Mouse (Mus musculus): ENCODE measurements at regions not wholly inside any gene's neighbourhood (a gene's known extent, or its start where the extent isn't known, plus 50 kb on each side); places are given as distances from the start of the nearest gene placed in this dataset.

DNA sequence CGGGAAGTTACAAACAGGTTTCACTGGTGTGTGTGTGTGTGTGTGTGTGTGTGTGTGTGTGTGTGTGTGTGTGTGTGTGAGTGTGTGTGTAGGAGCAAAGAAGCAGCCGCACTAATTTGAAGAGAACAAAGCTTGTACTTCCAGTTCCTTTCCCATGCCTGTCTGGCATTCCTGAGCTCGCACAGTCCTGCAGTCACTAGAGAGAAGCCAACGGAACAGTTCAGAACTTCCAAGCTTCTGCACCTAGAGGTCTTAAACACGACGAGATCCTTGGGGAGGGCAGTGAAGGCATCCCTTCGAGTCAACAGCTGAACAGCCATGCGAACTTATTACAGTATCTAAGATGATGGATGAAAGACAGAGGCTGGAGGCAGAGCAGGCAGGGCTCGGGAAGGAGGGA, 157.4 kb downstream of the Nrip1 start:
- peaks cover 54% of the 10 kb centered on the region for H3K9me3 ChIP-seq (replicated peaks; ENCODE audit: low read length)
- TF ChIP-seq E2F4 (IDR thresholded peaks at IDR 0.05; ENCODE audit: insufficient replicate concordance, low read depth, low read length) (no peak), JUND (conservative IDR thresholded peaks at IDR 0.05; ENCODE audit: low read depth, low read length) (no peak), TCF12 (IDR thresholded peaks at IDR 0.05; ENCODE audit: low read depth, low read length) (no peak), KAT2A (IDR thresholded peaks at IDR 0.05; ENCODE audit: insufficient replicate concordance, low read length) (no peak), SIN3A (IDR thresholded peaks at IDR 0.05; ENCODE audit: low read length) (no peak), ETS1 (conservative IDR thresholded peaks at IDR 0.05; ENCODE audit: low read depth, low read length) (no peak), GABPA (IDR thresholded peaks at IDR 0.05; ENCODE audit: insufficient replicate concordance, low read depth, low read length) (no peak), NELFE (IDR thresholded peaks at IDR 0.05; ENCODE audit: low read depth, low read length) (no peak), POLR2A (IDR thresholded peaks at IDR 0.05; ENCODE audit: low read depth, low read length) (no peak), NRF1 (IDR thresholded peaks at IDR 0.05; ENCODE audit: low read depth, low read length) (no peak), TBP (conservative IDR thresholded peaks at IDR 0.05; ENCODE audit: low read depth, low read length) (no peak), JUN (IDR thresholded peaks at IDR 0.05; ENCODE audit: insufficient read depth, low read depth, low read length) (no peak), POLR2AphosphoS2 (IDR thresholded peaks at IDR 0.05; ENCODE audit: low read depth, low read length) (no peak), HCFC1 (IDR thresholded peaks at IDR 0.05; ENCODE audit: low read depth, low read length) (no peak), PAX5 (IDR thresholded peaks at IDR 0.05; ENCODE audit: low read length) (no peak)
- H3K79me2 ChIP-seq (replicated peaks; ENCODE audit: control insufficient read depth, extremely low read depth, insufficient read depth, poor library complexity, severe bottlenecking), result no peaks in the 10 kb centered on the region
- no peak overlapping the region for H3K4me3 ChIP-seq (replicated peaks in 1 of 3; ENCODE audit: low read depth in 2 of 3, low read length in 2 of 3, poor library complexity in 1 of 3)
- H3K36me3 ChIP-seq (replicated peaks in 1 of 2; ENCODE audit: control insufficient read depth in 1 of 2, insufficient read depth in 1 of 2, low read length in 1 of 2), result no peaks in the 10 kb centered on the region
- H3K4me1 ChIP-seq (ENCODE audit: control insufficient read depth in 1 of 2, insufficient read depth in 2 of 2), result no peaks in the 10 kb centered on the region
- in situ Hi-C loops (cut with MboI; ENCODE audit: low pct_ligation_motif_present, low pct_unique_long_range_greater_than_20kb, low sequenced_read_pairs), result no loop called here
- no peak overlapping the region for H3K4me2 ChIP-seq (ENCODE audit: insufficient read depth, low read depth, poor library complexity, severe bottlenecking)
- H3K9ac ChIP-seq (ENCODE audit: insufficient read depth, low read depth), result no peak overlapping the region
- no peak for DNase-seq (ENCODE audit: extremely low read depth)
- H3K27me3 ChIP-seq (replicated peaks), result no peaks in the 10 kb centered on the region
- dilution Hi-C loops (cut with MboI; ENCODE audit: extremely low pct_ligation_motif_present, extremely low pct_unique_long_range_greater_than_20kb, low sequenced_read_pairs), result no loop called here
- no peak overlapping the region for H3K27ac ChIP-seq (ENCODE audit: insufficient read depth, low read depth)

DNA sequence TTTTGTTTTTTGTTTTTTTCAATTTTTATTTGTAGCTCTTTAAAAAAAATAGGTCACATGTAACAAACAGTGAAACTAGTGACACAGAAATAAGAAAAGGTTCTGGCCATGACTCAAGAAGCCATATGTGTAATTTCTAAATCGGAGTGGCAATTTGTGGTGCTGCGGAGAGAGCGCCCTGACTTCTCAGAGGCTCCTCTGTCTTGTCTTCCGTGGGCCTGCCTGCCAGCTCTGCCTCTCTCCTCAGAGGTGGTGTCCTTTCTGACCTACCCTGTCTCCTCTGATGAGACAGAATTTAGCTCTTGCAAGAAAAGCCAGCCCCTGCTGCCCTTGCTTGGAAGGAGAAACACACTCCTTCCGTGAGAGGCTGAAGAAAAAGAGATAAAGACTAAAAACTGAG, 158.1 kb downstream of the Nrip1 start:
- TF ChIP-seq MAZ (IDR thresholded peaks at IDR 0.05; ENCODE audit: low read depth, low read length), result no peak
- TF ChIP-seq NELFE (IDR thresholded peaks at IDR 0.05; ENCODE audit: low read depth, low read length), result no peak
- no peak for TF ChIP-seq MEF2A (IDR thresholded peaks at IDR 0.05; ENCODE audit: borderline replicate concordance, low read depth, low read length)
- TF ChIP-seq PAX5 (IDR thresholded peaks at IDR 0.05; ENCODE audit: low read length), result no peak
- TF ChIP-seq ZKSCAN1 (IDR thresholded peaks at IDR 0.05; ENCODE audit: borderline replicate concordance, low read depth, low read length), result no peak
- TF ChIP-seq IRF4 (IDR thresholded peaks at IDR 0.05; ENCODE audit: low read depth, low read length), result no peak
- H3K27ac ChIP-seq (ENCODE audit: insufficient read depth, low read depth), result no peak overlapping the region
- H3K4me2 ChIP-seq (ENCODE audit: insufficient read depth, low read depth, poor library complexity, severe bottlenecking), result no peak overlapping the region
- in situ Hi-C loops (cut with MboI; ENCODE audit: low pct_ligation_motif_present, low pct_unique_long_range_greater_than_20kb, low sequenced_read_pairs) (no loop called here), dilution Hi-C loops (cut with MboI; ENCODE audit: extremely low pct_ligation_motif_present, extremely low pct_unique_long_range_greater_than_20kb, low sequenced_read_pairs) (no loop called here)
- no peaks in the 10 kb centered on the region for H3K4me1 ChIP-seq (ENCODE audit: control insufficient read depth in 1 of 2, insufficient read depth in 2 of 2)
- no peaks in the 10 kb centered on the region for H3K27me3 ChIP-seq (replicated peaks)
- no peaks in the 10 kb centered on the region for H3K79me2 ChIP-seq (replicated peaks; ENCODE audit: control insufficient read depth, extremely low read depth, insufficient read depth, poor library complexity, severe bottlenecking)
- peaks cover 51% of the 10 kb centered on the region for H3K9me3 ChIP-seq (replicated peaks; ENCODE audit: low read length)
- no peak overlapping the region for H3K4me3 ChIP-seq (replicated peaks in 1 of 3; ENCODE audit: low read depth in 2 of 3, low read length in 2 of 3, poor library complexity in 1 of 3)
- no peak for DNase-seq (ENCODE audit: extremely low read depth)
- H3K36me3 ChIP-seq (replicated peaks in 1 of 2; ENCODE audit: control insufficient read depth in 1 of 2, insufficient read depth in 1 of 2, low read length in 1 of 2), result no peaks in the 10 kb centered on the region
- no peak overlapping the region for H3K9ac ChIP-seq (ENCODE audit: insufficient read depth, low read depth)
